Mouse (Mus musculus) c-Kit-positive CD71-positive TER-119-negative erythroid progenitor cells, embryonic 14.5 days (primary cell): ENCODE data around the gene Olfr1385.
"Not testable (repeated sequence)": the region's sequence is repeated elsewhere in the genome, so short reads cannot be mapped to it uniquely, and the experiment has no call there.

Source experiments
- DNase-seq: peaks from one replicate; pipeline ENCODE4 v3.0.0-alpha.2; 2013; ENCODE audit warnings: low read depth

Gene Olfr1385

DNA sequence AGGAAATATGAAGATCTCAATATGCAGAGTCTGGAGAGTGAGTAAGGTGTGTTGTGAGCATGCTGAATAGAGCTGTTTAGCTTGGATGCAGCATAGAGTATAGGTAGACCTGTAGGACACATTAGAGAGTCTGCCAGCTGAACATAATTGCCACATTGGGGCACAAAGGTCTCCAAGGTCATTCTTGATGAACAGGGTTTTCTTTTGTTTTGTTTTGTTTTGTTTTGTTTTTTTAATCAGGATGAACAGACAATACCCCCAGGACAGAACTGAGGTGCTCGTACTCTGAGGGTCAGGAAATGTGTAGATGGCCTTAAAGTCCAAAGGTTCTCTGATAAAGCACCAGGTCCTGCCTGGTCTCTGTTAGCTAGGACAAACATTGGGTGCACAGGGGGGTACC is at the start of gene Olfr1385:
Olfr1385 (plus strand) TSS at position 301 of the 400 bp plus-strand sequence.
- not testable (repeated sequence) for DNase-seq

DNA sequence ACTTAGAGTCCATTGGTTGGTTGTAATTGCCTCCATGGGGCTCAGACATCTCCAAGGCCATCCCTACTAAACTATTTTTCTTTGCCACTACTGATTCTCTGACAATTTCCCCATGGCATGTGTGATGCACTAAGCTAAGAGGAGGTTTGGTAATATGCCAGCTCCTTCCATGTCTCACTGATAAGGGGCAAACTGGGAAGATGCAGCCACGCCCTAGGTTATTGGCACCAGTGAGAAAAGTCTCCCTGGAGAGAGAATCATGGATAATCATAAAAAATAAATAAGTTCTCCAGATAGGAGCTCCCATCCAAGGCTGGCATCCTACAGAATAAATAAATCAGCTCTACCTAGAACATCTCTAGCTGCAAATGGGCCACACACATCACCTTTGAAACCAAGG is 33.8 kb upstream of the Olfr1385 start, which contains the start of gene Olfr1387:
Olfr1387 (plus strand) TSS at position 301 of the 400 bp plus-strand sequence.
- DNase-seq = no peak

DNA sequence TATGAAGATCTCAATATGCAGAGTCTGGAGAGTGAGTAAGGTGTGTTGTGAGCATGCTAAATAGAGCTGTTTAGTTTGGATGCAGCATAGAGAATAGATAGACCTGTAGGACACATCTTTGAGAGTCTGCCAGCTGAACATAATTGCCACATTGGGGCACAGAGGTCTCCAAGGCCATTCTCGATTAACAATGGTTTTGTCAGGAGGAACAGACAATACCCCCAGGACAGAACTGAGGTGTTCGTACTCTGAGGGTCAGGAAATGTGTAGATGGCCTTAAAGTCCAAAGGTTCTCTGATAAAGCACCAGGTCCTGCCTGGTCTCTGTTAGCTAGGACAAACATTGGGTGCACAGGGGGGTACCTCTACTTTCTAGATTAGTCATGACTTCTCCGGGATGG is 24.1 kb upstream of the Olfr1385 start, which contains the start of gene Olfr1386:
Olfr1386 (plus strand) TSS at position 301 of the 400 bp plus-strand sequence.
- not testable (repeated sequence) for DNase-seq

DNA sequence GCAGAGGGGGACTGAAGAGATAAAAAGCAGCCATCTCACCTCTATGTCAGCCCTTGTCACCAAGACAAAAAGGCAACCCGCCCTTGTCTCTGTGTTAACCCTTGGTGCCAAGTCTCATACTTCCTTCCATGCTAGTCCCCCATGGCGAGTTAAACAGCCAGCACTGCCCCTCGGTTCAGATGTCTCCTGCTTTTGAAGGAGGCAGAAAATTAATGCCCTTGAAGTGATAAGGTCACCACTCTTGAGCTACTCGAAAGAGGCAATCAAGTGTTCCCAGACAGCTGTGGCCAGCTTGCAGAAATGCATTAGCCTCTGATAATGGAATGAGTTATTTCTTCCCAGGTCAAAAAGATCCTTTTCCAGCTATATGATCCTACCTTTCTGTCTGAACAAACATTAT is 2.9 kb upstream of the Olfr1385 start:
- no peak for DNase-seq

DNA sequence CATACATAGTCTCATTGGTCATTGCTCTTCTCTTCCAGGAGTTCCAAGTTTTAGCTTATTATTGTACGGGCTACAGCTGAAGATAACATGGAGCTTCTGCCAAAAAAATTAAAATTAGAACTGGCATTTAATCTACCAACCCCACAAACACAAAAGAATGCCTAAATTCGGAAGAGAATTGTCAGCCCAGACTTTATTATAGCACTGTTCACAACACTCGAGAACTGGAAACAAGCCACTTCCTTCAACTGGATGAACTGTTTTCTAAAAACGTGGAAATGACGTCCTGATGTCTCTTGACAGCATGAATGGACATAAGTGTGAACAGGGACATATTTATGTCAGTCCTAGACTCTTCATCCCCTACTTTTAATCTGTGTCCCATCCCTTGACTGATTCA is 29.2 kb downstream of the Olfr1385 start:
- DNase-seq = no peak

DNA sequence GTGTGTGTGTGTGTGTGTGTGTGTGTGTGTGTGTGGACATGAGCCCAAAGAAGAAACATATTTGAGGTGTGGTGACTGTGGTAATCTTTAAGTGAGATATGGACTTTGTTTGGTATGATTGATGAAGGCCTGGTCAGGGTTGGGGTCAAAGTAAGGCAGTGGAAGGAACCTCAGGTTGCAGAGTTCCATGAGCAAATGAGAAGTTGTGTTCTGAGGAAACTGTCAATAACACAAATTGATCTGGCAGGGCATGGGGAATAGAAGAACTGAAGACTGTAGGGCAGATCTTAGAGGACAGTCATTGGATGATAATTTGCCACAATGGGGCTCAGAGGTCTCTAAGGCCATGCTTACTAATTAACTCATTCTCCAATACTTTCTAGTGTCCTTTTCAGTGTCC is 30.5 kb downstream of the Olfr1385 start, which contains the start of gene Olfr1383:
Olfr1383 (plus strand) TSS at position 301 of the 400 bp plus-strand sequence.
- DNase-seq = no peak

- no peak for DNase-seq
Measured at GRCm38 (mm10) chr11:49527947-49528346, 39.1 kb downstream of the Olfr1385 start, which contains the start of gene Olfr1382. TSS of gene Olfr1382 (plus strand) at chr11:49528247.

DNA sequence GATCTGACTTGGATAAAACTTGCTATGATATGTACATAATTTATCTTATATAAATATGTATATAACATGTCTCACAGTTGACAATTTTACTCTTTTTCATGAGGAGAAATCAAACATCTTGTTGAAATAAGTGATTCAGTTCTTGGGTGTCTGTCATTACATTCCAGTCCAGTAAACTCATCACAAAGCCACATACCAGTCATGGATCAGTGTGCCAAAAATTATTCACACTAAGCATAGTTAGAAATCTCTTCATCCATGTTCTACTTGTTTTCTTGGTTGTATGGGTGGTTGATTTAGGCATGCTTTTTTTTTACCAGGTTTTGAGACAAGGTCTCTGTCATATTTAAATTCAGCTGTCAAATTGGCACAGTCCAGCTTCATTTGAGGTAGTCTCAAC is 43.9 kb downstream of the Olfr1385 start:
- no peak for DNase-seq

DNA sequence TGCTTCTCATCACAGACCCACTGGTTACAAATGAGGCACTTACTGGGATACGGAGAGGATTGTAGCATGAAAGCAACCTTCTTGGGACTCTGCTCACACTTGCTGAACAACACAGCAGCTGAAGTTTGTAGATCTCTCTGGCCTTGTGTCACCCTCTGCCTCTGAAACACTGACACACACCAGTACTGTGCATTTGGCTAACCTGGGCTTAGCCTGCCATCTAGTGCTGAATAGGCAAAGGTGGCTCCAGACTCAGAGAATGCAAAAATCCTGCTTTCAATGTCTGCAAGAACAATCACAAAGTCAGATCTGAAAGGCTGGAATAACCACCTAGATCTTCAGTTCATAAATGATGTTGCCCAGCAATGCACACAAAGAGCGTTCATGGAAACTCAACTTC is 47.8 kb downstream of the Olfr1385 start:
- DNase-seq = not testable (repeated sequence)

DNA sequence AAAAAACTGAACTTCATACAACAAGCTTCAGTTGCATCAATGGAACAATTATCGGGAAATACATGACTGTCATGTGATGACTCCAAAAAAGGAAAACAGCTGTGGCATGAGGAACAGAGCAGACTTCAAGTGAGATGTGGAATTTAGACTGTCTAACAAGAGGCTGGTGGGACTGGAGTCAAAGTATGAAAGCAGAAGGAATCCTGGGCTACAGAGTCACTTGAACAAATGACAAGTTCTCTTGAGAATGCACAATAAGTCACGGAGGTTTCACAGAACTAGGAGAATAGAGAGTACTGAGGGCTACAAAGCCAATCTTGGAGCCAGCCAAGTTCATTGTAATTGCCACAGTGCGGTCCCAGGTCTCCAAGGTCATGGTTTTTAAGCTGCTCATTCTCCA is 54.3 kb downstream of the Olfr1385 start, which contains the start of gene Olfr1381:
Olfr1381 (plus strand) TSS at position 301 of the 400 bp plus-strand sequence.
- DNase-seq = not testable (repeated sequence)
